Mouse (Mus musculus) liver (tissue): ENCODE data around the gene 4930578C19Rik.
"Not testable (repeated sequence)": the region's sequence is repeated elsewhere in the genome, so short reads cannot be mapped to it uniquely, and the experiment has no call there.

Experiments used
- DNase-seq: peaks from one replicate; pipeline ENCODE4 v3.0.0-alpha.2; 2020; ENCODE audit warnings: mixed read lengths

Gene 4930578C19Rik

GRCm38 (mm10) chrX:18461198-18461601 lies at the start of gene 4930578C19Rik:
Gene 4930578C19Rik, minus strand, starts transcription at chrX:18461397.
- DNase-seq, result no peak

GRCm38 (mm10) chrX:18467690-18468089 lies 6.5 kb upstream of the 4930578C19Rik start:
- DNase-seq, result no peak

- no peak for DNase-seq
These were observed 1.7 kb upstream of the 4930578C19Rik start for GRCm38 (mm10) chrX:18462879-18463278.

GRCm38 (mm10) chrX:18451559-18451958 lies 9.6 kb downstream of the 4930578C19Rik start:
- DNase-seq, result no peak

- peak; percentile 12 for DNase-seq
These were observed 19.1 kb downstream of the 4930578C19Rik start for GRCm38 (mm10) chrX:18442066-18442465.

- no peak for DNase-seq
These were observed 35.7 kb downstream of the 4930578C19Rik start for GRCm38 (mm10) chrX:18425451-18425850.

GRCm38 (mm10) chrX:18423206-18423605 lies 38.0 kb downstream of the 4930578C19Rik start:
- DNase-seq, result no peak

- no peak for DNase-seq
These were observed 40.9 kb downstream of the 4930578C19Rik start for GRCm38 (mm10) chrX:18420161-18420784.

GRCm38 (mm10) chrX:18418977-18419376 lies 42.2 kb downstream of the 4930578C19Rik start:
- no peak for DNase-seq

- no peak for DNase-seq
These were observed 46.6 kb downstream of the 4930578C19Rik start for GRCm38 (mm10) chrX:18414560-18414959.

GRCm38 (mm10) chrX:18411071-18411840 lies 49.9 kb downstream of the 4930578C19Rik start:
- DNase-seq, result no peak

GRCm38 (mm10) chrX:18409598-18409997 lies 51.6 kb downstream of the 4930578C19Rik start:
- no peak for DNase-seq

GRCm38 (mm10) chrX:18402296-18402695 lies 58.9 kb downstream of the 4930578C19Rik start:
- no peak for DNase-seq

GRCm38 (mm10) chrX:18396700-18397099 lies 64.5 kb downstream of the 4930578C19Rik start:
- DNase-seq, result no peak

- not testable (repeated sequence) for DNase-seq
These were observed 77.0 kb downstream of the 4930578C19Rik start for GRCm38 (mm10) chrX:18384181-18384580.
